Mouse (Mus musculus): ENCODE measurements around the gene Kcnc3. TPM values are rescaled to one million over a fixed set of nuclear protein-coding genes. Genes with fewer than 3 reads are reported as not detected.

Kcnc3 gene
- polyA plus RNA-seq (2015; fragmentation: Nextera tagmentation; extraction: Ambion mirVana) = 0.20 TPM in 2 replicates

DNA sequence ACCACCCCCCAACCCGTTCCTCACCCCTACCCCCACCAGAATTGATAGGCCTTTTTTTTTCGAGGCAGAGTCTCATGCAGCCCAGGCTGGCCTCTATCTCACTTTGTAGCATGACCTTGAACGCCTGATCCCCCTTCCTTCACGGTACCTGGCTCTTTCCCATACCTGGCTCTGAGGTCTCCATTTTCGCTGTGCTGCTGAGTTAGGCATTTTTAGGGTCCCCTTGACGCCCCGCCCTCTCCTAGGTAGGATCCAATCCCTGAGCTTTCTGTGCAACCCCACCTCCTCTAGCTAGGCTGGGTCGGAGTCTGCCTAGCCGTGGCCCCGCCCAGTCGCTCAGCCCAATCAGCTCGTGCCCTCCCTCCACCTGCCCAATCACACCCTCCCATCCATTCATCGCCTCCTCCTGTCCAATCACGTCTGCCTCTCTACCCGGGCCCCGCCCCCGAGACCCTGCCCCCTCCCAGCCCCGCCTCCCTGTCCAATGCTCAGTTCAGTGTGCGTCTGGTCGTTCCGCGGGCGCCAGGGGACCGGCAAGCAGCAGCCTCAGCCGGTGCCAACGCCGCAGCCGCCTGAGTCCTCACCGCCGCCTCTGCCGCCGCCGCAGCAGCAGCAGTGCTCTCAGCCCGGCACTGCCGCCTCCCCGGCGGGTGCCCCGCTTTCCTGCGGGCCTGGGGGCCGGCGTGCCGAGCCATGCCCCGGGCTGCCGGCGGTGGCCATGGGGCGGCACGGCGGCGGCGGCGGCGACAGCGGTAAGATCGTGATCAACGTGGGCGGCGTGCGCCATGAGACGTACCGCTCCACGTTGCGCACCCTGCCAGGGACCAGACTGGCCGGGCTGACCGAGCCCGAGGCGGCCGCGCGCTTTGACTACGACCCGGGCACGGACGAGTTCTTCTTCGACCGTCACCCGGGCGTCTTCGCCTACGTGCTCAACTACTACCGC, at the start of gene Kcnc3:
Gene Kcnc3, plus strand, starts transcription at position 263 of the 946 bp plus-strand sequence.
- ATAC-seq = peak; percentile 92
- under 1% methylated on average over 71 of the region's 80 CpGs for WGBS
- Histone ChIP-seq H3K27me3 (replicated peaks; ENCODE audit: control insufficient read depth, insufficient read depth, low read length) (peaks cover 70% of the 10 kb centered on the region), H3K4me1 (replicated peaks; ENCODE audit: control insufficient read depth, insufficient read depth, low read length) (peaks cover 4% of the 10 kb centered on the region; the same call in 1 of the 2 replicates), H3K9ac (ENCODE audit: low read depth, low read length) (0 out of 2 replicates have a peak within 1 kb of the TSS, but pooled peaks have one; percentile 26), H3K4me2 (replicated peaks; ENCODE audit: low read depth) (peak within 1 kb of the TSS; percentile 96), H3K9me3 (ENCODE audit: control insufficient read depth) (no peaks in the 10 kb centered on the region), H3K4me3 (ENCODE audit: low read depth, low read length) (peak within 1 kb of the TSS; percentile 53), H3K36me3 (ENCODE audit: control insufficient read depth, insufficient read depth) (no peaks in the 10 kb centered on the region), H3K27ac (ENCODE audit: low read depth, low read length) (no peak within 1 kb of the TSS)
- TF ChIP-seq CTCF (IDR thresholded peaks at IDR 0.05; ENCODE audit: low read depth) = no peak

DNA sequence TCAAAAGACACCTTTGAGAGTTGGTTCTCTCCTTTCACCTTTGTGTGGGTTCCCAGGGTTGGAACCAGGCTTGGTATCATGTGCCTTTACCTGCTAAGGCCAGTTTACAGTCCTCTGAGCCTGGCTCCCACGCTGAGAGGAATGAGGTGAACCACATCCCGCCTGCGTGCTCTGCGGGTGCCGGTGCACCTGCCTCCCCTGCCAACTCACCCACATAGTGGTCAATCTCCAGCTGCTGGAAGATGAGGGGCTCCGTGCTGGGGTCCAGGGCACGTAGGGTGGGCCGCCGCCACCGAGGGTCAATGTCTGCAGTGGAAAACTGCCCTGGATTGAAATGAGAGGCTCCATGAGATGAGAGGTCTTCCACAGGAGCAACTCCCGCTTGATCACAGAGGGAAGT, 47.9 kb upstream of the Kcnc3 start:
- H3K4me3 ChIP-seq (ENCODE audit: low read depth, low read length) = no peak overlapping the region
- no peaks in the 10 kb centered on the region for H3K4me1 ChIP-seq (replicated peaks; ENCODE audit: control insufficient read depth, insufficient read depth, low read length)
- peaks cover 53% of the 10 kb centered on the region for H3K36me3 ChIP-seq (ENCODE audit: control insufficient read depth, insufficient read depth)
- WGBS = 94% methylated on average over 11 of the region's 11 CpGs
- no peaks in the 10 kb centered on the region for H3K9me3 ChIP-seq (ENCODE audit: control insufficient read depth)
- TF ChIP-seq CTCF (IDR thresholded peaks at IDR 0.05; ENCODE audit: low read depth) = no peak
- H3K27ac ChIP-seq (ENCODE audit: low read depth, low read length) = no peak overlapping the region; the same call in 1 of the 2 replicates
- H3K27me3 ChIP-seq (replicated peaks; ENCODE audit: control insufficient read depth, insufficient read depth, low read length) = no peaks in the 10 kb centered on the region
- no peak overlapping the region for H3K4me2 ChIP-seq (replicated peaks; ENCODE audit: low read depth)
- no peak overlapping the region for H3K9ac ChIP-seq (ENCODE audit: low read depth, low read length)
- ATAC-seq = no peak

GRCm38 (mm10) chr7:44543071-44543470, 47.4 kb upstream of the Kcnc3 start:
- Histone ChIP-seq H3K9ac (ENCODE audit: low read depth, low read length) (no peak overlapping the region), H3K27me3 (replicated peaks; ENCODE audit: control insufficient read depth, insufficient read depth, low read length) (no peaks in the 10 kb centered on the region), H3K27ac (ENCODE audit: low read depth, low read length) (no peak overlapping the region), H3K4me3 (ENCODE audit: low read depth, low read length) (no peak overlapping the region), H3K4me1 (replicated peaks; ENCODE audit: control insufficient read depth, insufficient read depth, low read length) (no peaks in the 10 kb centered on the region), H3K9me3 (ENCODE audit: control insufficient read depth) (no peaks in the 10 kb centered on the region), H3K4me2 (replicated peaks; ENCODE audit: low read depth) (no peak overlapping the region), H3K36me3 (ENCODE audit: control insufficient read depth, insufficient read depth) (peaks cover 48% of the 10 kb centered on the region)
- no peak for TF ChIP-seq CTCF (IDR thresholded peaks at IDR 0.05; ENCODE audit: low read depth)
- 81% methylated on average over 12 of the region's 12 CpGs for WGBS
- no peak for ATAC-seq

- Histone ChIP-seq H3K27me3 (replicated peaks; ENCODE audit: control insufficient read depth, insufficient read depth, low read length) (no peaks in the 10 kb centered on the region), H3K36me3 (ENCODE audit: control insufficient read depth, insufficient read depth) (peaks cover 36% of the 10 kb centered on the region), H3K9ac (ENCODE audit: low read depth, low read length) (no peak overlapping the region), H3K4me3 (ENCODE audit: low read depth, low read length) (no peak overlapping the region), H3K4me2 (replicated peaks; ENCODE audit: low read depth) (no peak overlapping the region), H3K27ac (ENCODE audit: low read depth, low read length) (no peak overlapping the region), H3K9me3 (ENCODE audit: control insufficient read depth) (no peaks in the 10 kb centered on the region), H3K4me1 (replicated peaks; ENCODE audit: control insufficient read depth, insufficient read depth, low read length) (no peaks in the 10 kb centered on the region)
- no peak for TF ChIP-seq CTCF (IDR thresholded peaks at IDR 0.05; ENCODE audit: low read depth)
- 96% methylated on average over 3 of the region's 3 CpGs for WGBS
- ATAC-seq = no peak
These were observed 44.2 kb upstream of the Kcnc3 start for GRCm38 (mm10) chr7:44546274-44546673.

- no peak for TF ChIP-seq CTCF (IDR thresholded peaks at IDR 0.05; ENCODE audit: low read depth)
- no peak overlapping the region for H3K4me3 ChIP-seq (ENCODE audit: low read depth, low read length)
- no peaks in the 10 kb centered on the region for H3K4me1 ChIP-seq (replicated peaks; ENCODE audit: control insufficient read depth, insufficient read depth, low read length)
- no peak overlapping the region for H3K27ac ChIP-seq (ENCODE audit: low read depth, low read length)
- WGBS = 94% methylated on average over 13 of the region's 13 CpGs
- H3K9ac ChIP-seq (ENCODE audit: low read depth, low read length) = no peak overlapping the region
- H3K36me3 ChIP-seq (ENCODE audit: control insufficient read depth, insufficient read depth) = peaks cover 38% of the 10 kb centered on the region
- no peaks in the 10 kb centered on the region for H3K9me3 ChIP-seq (ENCODE audit: control insufficient read depth)
- H3K4me2 ChIP-seq (replicated peaks; ENCODE audit: low read depth) = no peak overlapping the region
- no peak for ATAC-seq
- no peaks in the 10 kb centered on the region for H3K27me3 ChIP-seq (replicated peaks; ENCODE audit: control insufficient read depth, insufficient read depth, low read length)
These were observed 43.4 kb upstream of the Kcnc3 start for GRCm38 (mm10) chr7:44547041-44547440.

- H3K4me1 ChIP-seq (replicated peaks; ENCODE audit: control insufficient read depth, insufficient read depth, low read length) = no peaks in the 10 kb centered on the region
- ATAC-seq = no peak
- no peak for TF ChIP-seq CTCF (IDR thresholded peaks at IDR 0.05; ENCODE audit: low read depth)
- H3K9ac ChIP-seq (ENCODE audit: low read depth, low read length) = peak overlapping the region; percentile 43; the same call in 1 of the 2 replicates
- H3K4me3 ChIP-seq (ENCODE audit: low read depth, low read length) = peak overlapping the region; percentile 60
- H3K27me3 ChIP-seq (replicated peaks; ENCODE audit: control insufficient read depth, insufficient read depth, low read length) = no peaks in the 10 kb centered on the region
- peaks cover 37% of the 10 kb centered on the region for H3K36me3 ChIP-seq (ENCODE audit: control insufficient read depth, insufficient read depth)
- H3K9me3 ChIP-seq (ENCODE audit: control insufficient read depth) = no peaks in the 10 kb centered on the region
- 24% methylated on average over 5 of the region's 5 CpGs for WGBS
- H3K27ac ChIP-seq (ENCODE audit: low read depth, low read length) = no peak overlapping the region
- peak overlapping the region; percentile 95 for H3K4me2 ChIP-seq (replicated peaks; ENCODE audit: low read depth)
These were observed 42.7 kb upstream of the Kcnc3 start for GRCm38 (mm10) chr7:44547725-44548124.

Measured in intestine, postnatal 0 days (tissue).